Mouse (Mus musculus): ENCODE measurements around the gene Smarcd1.

DNA sequence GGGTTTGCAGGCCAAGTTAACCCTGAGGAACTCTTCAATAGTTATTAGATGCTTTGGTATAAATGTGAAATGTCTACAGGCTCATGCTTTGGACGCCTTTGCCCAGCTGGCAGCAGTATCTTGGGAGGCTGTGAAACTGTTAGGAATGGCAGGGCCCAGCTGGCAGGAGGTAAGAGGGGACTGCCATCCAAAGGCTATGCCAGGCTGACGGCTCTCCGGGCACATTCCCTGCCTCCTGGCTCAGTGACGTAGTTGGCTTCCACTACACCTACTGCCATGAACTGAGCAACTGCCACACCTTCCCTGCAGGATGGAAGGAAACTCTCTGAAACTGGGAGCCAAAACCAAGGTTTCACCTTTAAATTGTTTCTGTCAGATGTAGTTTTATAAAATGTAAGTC lies 38.3 kb downstream of the Smarcd1 start:
- no peak for TF ChIP-seq CTCF (conservative IDR thresholded peaks at IDR 0.05; ENCODE audit: low read length)
- TF ChIP-seq POU5F1 (IDR thresholded peaks at IDR 0.05; ENCODE audit: borderline replicate concordance, low read length) = no peak

Data from E14TG2a.4 (cell line).